Mouse (Mus musculus) small intestine, adult 2 months (tissue): Measurements from ENCODE around the gene Mymk.

ENCODE experiments used
- CTCF ChIP-seq: fragments of 200-500 bp; IDR thresholded peaks from 2 replicates; pipeline ENCODE4 v1.5.1; 2012; ENCODE audit warnings: low read depth, mild to moderate bottlenecking, control low read depth, inconsistent platforms, low read length, moderate library complexity, mixed read lengths; ENCODE audit not compliant: insufficient replicate concordance, insufficient read length; ENCODE audit errors: extremely low read depth
- POLR2A ChIP-seq: fragments of 200-500 bp; IDR thresholded peaks from 2 replicates; pipeline ENCODE4 v1.6.1; 2012; ENCODE audit warnings: low read depth, mild to moderate bottlenecking, control low read depth, inconsistent platforms, low read length, moderate library complexity

DNA sequence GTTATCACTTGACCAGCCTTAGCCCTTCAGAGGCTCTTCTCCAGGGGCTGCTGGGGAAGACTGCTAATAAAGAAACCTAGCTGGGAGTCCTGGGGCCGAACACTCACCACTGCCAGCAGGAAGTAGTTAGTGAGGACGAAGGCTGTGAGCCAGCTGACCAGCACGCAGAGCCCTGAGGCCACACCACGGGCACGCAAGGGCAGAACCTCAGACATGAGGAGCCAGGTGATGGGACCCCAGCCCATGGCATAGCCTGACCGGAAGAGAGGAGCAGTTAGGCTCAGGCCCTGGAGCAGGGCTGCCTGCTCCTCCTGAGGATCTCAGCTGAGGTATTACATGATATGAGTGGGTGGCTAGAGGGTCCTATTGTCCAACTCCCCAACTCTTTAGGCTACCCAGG is 49.4 kb downstream of the Mymk start:
- TF ChIP-seq POLR2A = no peak
- TF ChIP-seq CTCF = no peak
